Mouse (Mus musculus): Measurements from ENCODE around the gene Rgs7.

GRCm38 (mm10) chr1:175464566-175464965, 27.7 kb downstream of the Rgs7 start:
- TF ChIP-seq CTCF (IDR thresholded peaks at IDR 0.05; ENCODE audit: low read depth, low read length) (no peak), EP300 (IDR thresholded peaks at IDR 0.05; ENCODE audit: insufficient read depth, low read depth, low read length) (no peak)
